Mouse (Mus musculus) heart, embryonic 14.5 days (tissue): ENCODE measurements around the gene Akap13. TPM values are rescaled to one million over a fixed set of nuclear protein-coding genes. Genes with fewer than 3 reads are reported as not detected.

Experiments
- ATAC-seq: fragments of 200-750 bp; cut with Nextera tagmentation; 2 replicates; pipeline ENCODE4 v1.8.0; 2017; ENCODE audit warnings: low read depth, moderate TSS enrichment; ENCODE audit not compliant: insufficient number of reproducible peaks, insufficient read depth, low FRiP score
- H3K27ac ChIP-seq, 2 experiments: fragments of 200-500 bp in 1 of 2; fragments of 300-500 bp in 1 of 2; sonication (generic) in 1 of 2; replicated peaks in 1 of 2; 2 replicates each; pipeline ENCODE4 v1.5.1; 2012 to 2014; ENCODE audit warnings: low read depth in 2 of 2, low read length in 2 of 2, control low read depth in 1 of 2, mild to moderate bottlenecking in 1 of 2, mixed read lengths in 1 of 2; ENCODE audit not compliant: control insufficient read depth in 1 of 2, insufficient read depth in 1 of 2
- H3K27me3 ChIP-seq: fragments of 300-500 bp; sonication (generic); 2 replicates; pipeline ENCODE4 v1.6.1; 2014; ENCODE audit warnings: mild to moderate bottlenecking, low read length, control low read depth; ENCODE audit not compliant: control insufficient read depth, insufficient read depth
- H3K36me3 ChIP-seq: fragments of 300-500 bp; sonication (generic); 2 replicates; pipeline ENCODE4 v1.6.1; 2014; ENCODE audit warnings: mild to moderate bottlenecking, control low read depth, low read length, mixed read lengths; ENCODE audit not compliant: control insufficient read depth, insufficient read depth
- H3K4me1 ChIP-seq, 2 experiments: fragments of 200-500 bp in 1 of 2; fragments of 300-500 bp in 1 of 2; sonication (generic) in 1 of 2; 2 replicates each; pipeline ENCODE4 v1.6.1; 2012 to 2014; ENCODE audit warnings: low read length in 2 of 2, control low read depth in 1 of 2, mixed read lengths in 1 of 2; ENCODE audit not compliant: control insufficient read depth in 2 of 2, insufficient read depth in 2 of 2
- H3K4me2 ChIP-seq: fragments of 300-500 bp; sonication (generic); 2 replicates; pipeline ENCODE4 v1.6.1; 2014; ENCODE audit warnings: mild to moderate bottlenecking, low read length
- H3K4me3 ChIP-seq, 2 experiments: fragments of 200-500 bp in 1 of 2; fragments of 300-500 bp in 1 of 2; sonication (generic) in 1 of 2; 2 replicates each; pipeline ENCODE4 v1.5.1; 2012 to 2014; ENCODE audit warnings: low read length in 2 of 2, mild to moderate bottlenecking in 2 of 2, control low read depth in 1 of 2, low read depth in 1 of 2, moderate library complexity in 1 of 2; ENCODE audit not compliant: control insufficient read depth in 1 of 2, insufficient read depth in 1 of 2
- H3K9ac ChIP-seq: fragments of 300-500 bp; sonication (generic); 2 replicates; pipeline ENCODE4 v1.6.1; 2014; ENCODE audit warnings: mild to moderate bottlenecking, low read length
- H3K9me3 ChIP-seq: fragments of 300-500 bp; sonication (generic); 2 replicates; pipeline ENCODE4 v1.6.1; 2016; ENCODE audit warnings: low read length, control low read depth; ENCODE audit not compliant: control insufficient read depth
- WGBS: fragments of 180-500 bp; shearing (Covaris S2); extraction: QIAGEN DNeasy Blood & Tissue Kit; methylation state at CpG from one replicate; pipeline ENCODE4 v1.1.7; 2014; 5-methylcytosine and 5-hydroxymethylcytosine counted together
- polyA plus RNA-seq: library from polyadenylated mRNA; unstranded; fragments of >200 nt; fragmentation: Nextera tagmentation; extraction: Ambion mirVana; gene quantifications from 2 replicates; pipeline ENCODE4 v1.2.1, GENCODE M21; 2014

Gene Akap13
- polyA plus RNA-seq, 1 experiment from 2014 or later, result 54.9 TPM

- H3K27ac ChIP-seq, result peak overlapping the region in 1 of 2 experiments; percentile 29; a peak in 1 of 4 replicates
- no peak overlapping the region for H3K9ac ChIP-seq
- WGBS, result 43% methylated on average over 4 of the region's 4 CpGs
- H3K4me2 ChIP-seq, result peak overlapping the region; percentile 2; the same call in 1 of the 2 replicates
- no peak overlapping the region for H3K4me3 ChIP-seq
- H3K36me3 ChIP-seq, result no peaks in the 10 kb centered on the region
- H3K9me3 ChIP-seq, result no peaks in the 10 kb centered on the region
- no peak for ATAC-seq
- H3K27me3 ChIP-seq, result no peaks in the 10 kb centered on the region
- H3K4me1 ChIP-seq, result peaks cover 6 to 36% of the 10 kb centered on the region in 2 experiments
These were observed 44.8 kb downstream of the Akap13 start for GRCm38 (mm10) chr7:75500164-75500563.

- Histone ChIP-seq H3K27me3 (no peaks in the 10 kb centered on the region), H3K4me2 (0 out of 2 replicates have a peak overlapping the region, but pooled peaks have one; percentile 2), H3K27ac (peak overlapping the region in 1 of 2 experiments; percentile 29; a peak in 1 of 4 replicates), H3K4me3 (no peak overlapping the region), H3K9me3 (no peaks in the 10 kb centered on the region), H3K36me3 (no peaks in the 10 kb centered on the region), H3K4me1 (peaks cover 6 to 32% of the 10 kb centered on the region in 2 experiments), H3K9ac (no peak overlapping the region)
- no peak for ATAC-seq
- WGBS, result 88% methylated on average over 4 of the region's 4 CpGs
These were observed 45.5 kb downstream of the Akap13 start for GRCm38 (mm10) chr7:75500793-75501192.

- Histone ChIP-seq H3K36me3 (no peaks in the 10 kb centered on the region), H3K4me2 (no peak overlapping the region), H3K4me1 (peaks cover under 1 to 32% of the 10 kb centered on the region in 2 experiments), H3K27me3 (no peaks in the 10 kb centered on the region), H3K9ac (no peak overlapping the region), H3K9me3 (no peaks in the 10 kb centered on the region), H3K4me3 (no peak overlapping the region), H3K27ac (no peak overlapping the region)
- no peak for ATAC-seq
- WGBS, result 25% methylated on average over 2 of the region's 2 CpGs
These were observed 49.2 kb downstream of the Akap13 start for GRCm38 (mm10) chr7:75504524-75504923.

DNA sequence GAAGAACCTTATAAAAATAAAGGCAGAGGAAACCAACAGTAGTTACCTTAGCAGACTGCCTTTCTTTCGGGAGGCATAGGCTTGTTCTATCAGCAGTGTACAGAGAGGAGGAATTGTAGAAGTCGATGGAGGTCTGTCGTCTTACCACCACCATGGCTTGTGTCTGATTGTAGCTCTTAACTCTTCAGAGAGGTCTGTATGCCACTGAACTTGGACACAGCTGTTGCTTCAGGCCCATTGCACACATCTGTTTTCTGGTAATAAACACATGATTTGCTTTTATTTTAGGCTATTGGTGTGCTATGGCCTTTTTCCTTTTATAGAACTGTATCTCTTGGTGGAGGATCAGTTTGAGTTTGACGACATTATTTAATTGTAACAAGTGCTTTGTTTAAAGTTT lies 51.3 kb downstream of the Akap13 start:
- no peak overlapping the region for H3K4me3 ChIP-seq
- WGBS, result 78% methylated on average over 4 of the region's 4 CpGs
- no peaks in the 10 kb centered on the region for H3K27me3 ChIP-seq
- no peak for ATAC-seq
- no peaks in the 10 kb centered on the region for H3K36me3 ChIP-seq
- no peak overlapping the region for H3K4me2 ChIP-seq
- H3K27ac ChIP-seq, result no peak overlapping the region
- H3K4me1 ChIP-seq, result peaks cover 0 to 24% of the 10 kb centered on the region in 2 experiments; a peak in 2 of 4 replicates
- no peak overlapping the region for H3K9ac ChIP-seq
- no peaks in the 10 kb centered on the region for H3K9me3 ChIP-seq

DNA sequence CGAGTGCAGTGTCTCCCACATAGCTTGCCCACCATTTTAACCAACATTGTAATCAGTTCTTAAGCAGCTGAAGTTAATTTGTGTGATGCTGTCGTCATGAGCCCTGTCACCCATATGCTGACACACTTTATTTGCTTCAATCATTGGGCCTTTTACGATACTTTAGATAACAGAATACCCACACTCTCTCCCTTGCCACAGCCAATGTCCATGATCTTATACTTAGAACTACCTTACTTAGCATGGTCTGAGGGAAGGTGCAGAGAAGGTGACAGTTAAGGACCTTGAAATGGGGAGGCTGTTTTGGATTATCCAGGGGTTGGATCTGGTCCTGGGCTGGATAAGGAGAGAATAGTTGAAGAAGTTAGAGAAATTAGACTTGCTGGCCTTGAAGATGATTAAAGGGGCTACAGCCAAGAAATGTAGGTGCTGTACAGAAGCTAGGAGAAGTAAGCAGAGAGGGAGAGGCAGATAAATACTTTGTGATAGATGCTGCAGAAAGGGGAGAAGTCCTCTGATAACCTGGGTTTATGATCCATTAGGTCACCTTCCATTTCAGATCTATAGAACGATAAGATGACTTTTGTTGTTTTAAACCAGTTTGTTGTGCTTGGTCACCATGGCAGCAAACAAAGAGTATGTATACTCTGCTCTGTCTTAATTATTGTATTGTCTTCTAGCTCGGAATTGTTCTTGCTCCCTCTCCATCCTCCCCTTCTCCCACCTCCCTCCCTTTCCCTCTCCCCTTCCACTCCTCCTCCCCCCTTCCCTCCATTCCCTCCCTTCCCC lies 53.9 kb downstream of the Akap13 start:
- no peaks in the 10 kb centered on the region for H3K36me3 ChIP-seq
- no peaks in the 10 kb centered on the region for H3K9me3 ChIP-seq
- 51% methylated on average over 5 of the region's 5 CpGs for WGBS
- no peaks in the 10 kb centered on the region for H3K27me3 ChIP-seq
- H3K4me3 ChIP-seq, result no peak overlapping the region
- H3K9ac ChIP-seq, result no peak overlapping the region
- H3K4me1 ChIP-seq, result peaks cover 2 to 25% of the 10 kb centered on the region in 2 experiments; a peak in 3 of 4 replicates
- no peak overlapping the region for H3K27ac ChIP-seq
- no peak overlapping the region for H3K4me2 ChIP-seq
- no peak for ATAC-seq

DNA sequence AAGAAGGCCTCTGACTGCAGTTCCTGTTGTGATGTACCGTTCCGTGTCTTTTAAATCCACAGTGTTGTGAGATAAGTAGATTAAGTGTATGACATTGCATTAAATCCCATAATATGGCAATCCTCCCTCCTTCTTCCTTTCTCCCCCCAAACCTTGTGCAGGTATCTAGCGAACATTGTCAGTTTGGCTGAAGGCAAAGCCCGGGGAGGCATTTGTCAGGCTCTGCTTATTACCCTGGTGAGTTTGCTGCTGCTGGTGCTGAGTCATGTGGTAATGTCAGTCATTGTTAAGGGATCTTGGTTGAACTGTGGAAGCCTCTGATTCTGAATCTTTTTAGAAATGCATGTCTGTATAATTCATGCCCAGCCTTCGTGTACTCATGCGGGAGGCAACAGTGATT lies 60.1 kb downstream of the Akap13 start:
- no peak overlapping the region for H3K9ac ChIP-seq
- no peaks in the 10 kb centered on the region; the same call in 1 of the 2 replicates for H3K36me3 ChIP-seq
- H3K4me3 ChIP-seq, result no peak overlapping the region
- peaks cover 3 to 33% of the 10 kb centered on the region in 2 experiments; a peak in 3 of 4 replicates for H3K4me1 ChIP-seq
- H3K9me3 ChIP-seq, result no peaks in the 10 kb centered on the region
- ATAC-seq, result no peak
- H3K27ac ChIP-seq, result no peak overlapping the region
- WGBS, result 77% methylated on average over 6 of the region's 6 CpGs
- H3K4me2 ChIP-seq, result no peak overlapping the region
- H3K27me3 ChIP-seq, result no peaks in the 10 kb centered on the region

- Histone ChIP-seq H3K4me1 (peaks cover 7 to 36% of the 10 kb centered on the region in 2 experiments), H3K4me3 (no peak overlapping the region), H3K4me2 (no peak overlapping the region), H3K27ac (no peak overlapping the region), H3K9me3 (no peaks in the 10 kb centered on the region), H3K9ac (no peak overlapping the region), H3K36me3 (no peaks in the 10 kb centered on the region; the same call in 1 of the 2 replicates), H3K27me3 (no peaks in the 10 kb centered on the region)
- no peak for ATAC-seq
- WGBS, result 91% methylated on average over 14 of the region's 14 CpGs
These were observed 61.6 kb downstream of the Akap13 start for GRCm38 (mm10) chr7:75516716-75517619.
